Comparison of ENCODE assay signal across 8 mouse cellular contexts in the genomic region with DNA sequence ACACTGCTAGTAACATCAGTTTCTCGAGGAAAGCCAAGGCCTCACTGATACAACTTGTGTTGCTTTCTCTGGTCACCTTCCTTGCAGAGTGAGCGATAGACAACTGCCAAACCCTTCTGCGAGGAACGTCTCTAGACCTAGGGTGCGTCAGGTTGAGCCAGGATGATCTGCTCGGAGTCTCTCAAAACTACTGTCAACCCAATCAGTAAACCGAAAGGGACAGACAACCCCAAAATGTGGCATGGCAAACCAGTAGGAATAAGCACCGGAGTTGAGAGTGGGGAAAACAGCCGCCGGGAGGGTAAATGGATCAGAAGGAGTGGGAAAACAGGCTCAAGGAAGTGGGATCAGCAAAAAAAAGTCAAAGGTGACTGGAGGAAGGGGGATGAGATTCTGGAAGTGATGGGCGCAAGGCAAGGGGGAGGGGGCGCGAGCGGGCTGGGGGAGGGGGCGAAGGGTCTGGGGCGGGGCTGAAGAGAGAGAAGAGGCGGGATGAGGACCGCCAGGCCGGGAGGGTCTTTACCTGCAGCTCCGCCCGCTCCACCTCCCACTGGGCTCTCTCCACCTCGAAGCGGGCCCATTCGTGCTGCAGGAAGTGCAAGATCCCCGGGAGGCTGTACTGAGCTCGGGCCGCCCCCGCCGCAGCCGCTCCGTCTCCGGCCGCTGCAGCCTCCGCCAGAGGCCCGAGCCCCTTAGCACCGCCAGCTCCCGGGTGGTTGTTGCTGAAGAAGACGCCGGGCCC. TPM values are rescaled to one million over a fixed set of nuclear protein-coding genes. Genes with fewer than 3 reads are reported as not detected.
A peak's percentile ranks its signal among the peaks of the same experiment; 100 is the strongest.
DNase-seq lines count a peak whose midpoint lies in the region; ATAC-seq and TF ChIP-seq lines count a peak whose summit lies in the region.

No protein-coding gene starts in this region.

- 1% methylated on average over 18 of the region's 39 CpGs for WGBS in forebrain, embryonic 16.5 days
- under 1% methylated on average over 33 of the region's 39 CpGs for WGBS in kidney, embryonic 15.5 days
- WGBS in macrophage (ENCODE audit: missing documents), result 3% methylated on average over 31 of the region's 39 CpGs

- H3K4me2 ChIP-seq in forebrain, embryonic 16.5 days (ENCODE audit: low read length), result peak overlapping the region; percentile 86
- peak overlapping the region; percentile 83 for H3K4me2 ChIP-seq in kidney, embryonic 15.5 days

- TF ChIP-seq POLR2A in ES-Bruce4 (IDR thresholded peaks at IDR 0.05; ENCODE audit: insufficient read depth, low read length), result no peak

- H3K79me2 ChIP-seq in macrophage (ENCODE audit: inconsistent target), result peaks cover 52% of the 10 kb centered on the region

- 0 out of 2 replicates have a peak, but pooled peaks have one; percentile 2 for TF ChIP-seq EP300 in ES-Bruce4 (IDR thresholded peaks at IDR 0.05; ENCODE audit: insufficient read depth, low read depth, low read length)

- peak; percentile 11 to 18 for DNase-seq in kidney, adult 8-10 months
- DNase-seq in kidney, postnatal 10 days, result no peak
- peak; percentile 32 for DNase-seq in cerebellum, adult 11 months
- DNase-seq in splenic B cell, adult 2 months (ENCODE audit: low read depth, low spot score), result peak; percentile 27

- H3K4me3 ChIP-seq in ES-Bruce4 (ENCODE audit: low read depth, low read length) (peak overlapping the region; percentile 71), macrophage (ENCODE audit: inconsistent target) (peak overlapping the region; percentile 70)
- H3K4me3 ChIP-seq in forebrain, embryonic 16.5 days (replicated peaks; ENCODE audit: low read length), result peak overlapping the region; percentile 98
- H3K4me3 ChIP-seq in kidney, embryonic 15.5 days (replicated peaks), result peak overlapping the region; percentile 98

- no peaks in the 10 kb centered on the region for H3K27me3 ChIP-seq in ES-Bruce4 (ENCODE audit: control insufficient read depth, insufficient read depth, low read length, poor library complexity, severe bottlenecking)
- no peaks in the 10 kb centered on the region for H3K27me3 ChIP-seq in forebrain, embryonic 16.5 days (replicated peaks; ENCODE audit: control insufficient read depth, insufficient read depth, low read length)
- H3K27me3 ChIP-seq in kidney, embryonic 15.5 days, result no peaks in the 10 kb centered on the region
- H3K27me3 ChIP-seq in splenic B cell, adult 2 months (ENCODE audit: control insufficient read depth, insufficient read depth, low read length, poor library complexity, severe bottlenecking), result no peaks in the 10 kb centered on the region

- no peak for ATAC-seq in forebrain, embryonic 16.5 days
- ATAC-seq in kidney, embryonic 15.5 days (replicated peaks; ENCODE audit: low FRiP score), result peak; percentile 87

- H3K36me3 ChIP-seq in ES-Bruce4 (ENCODE audit: control insufficient read depth, insufficient read depth, low read length, poor library complexity, severe bottlenecking) (no peaks in the 10 kb centered on the region), macrophage (ENCODE audit: inconsistent target) (no peaks in the 10 kb centered on the region)
- H3K36me3 ChIP-seq in forebrain, embryonic 16.5 days (ENCODE audit: control insufficient read depth, insufficient read depth), result no peaks in the 10 kb centered on the region
- no peaks in the 10 kb centered on the region for H3K36me3 ChIP-seq in kidney, embryonic 15.5 days
- no peaks in the 10 kb centered on the region for H3K36me3 ChIP-seq in splenic B cell, adult 2 months (ENCODE audit: control insufficient read depth, insufficient read depth, low read length, poor library complexity, severe bottlenecking)

- no peak for TF ChIP-seq CTCF in ES-Bruce4 (IDR thresholded peaks at IDR 0.05; ENCODE audit: low read depth, low read length)

- no peak overlapping the region for H3K27ac ChIP-seq in ES-Bruce4 (ENCODE audit: insufficient read depth, low read length)
- H3K27ac ChIP-seq in forebrain, embryonic 16.5 days (ENCODE audit: low read length), result peak overlapping the region; percentile 80
- H3K27ac ChIP-seq in kidney, embryonic 15.5 days, result peak overlapping the region; percentile 96
- no peak overlapping the region for H3K27ac ChIP-seq in macrophage

- H3K9me3 ChIP-seq in ES-Bruce4 (replicated peaks; ENCODE audit: control insufficient read depth, insufficient read depth, low read length, poor library complexity, severe bottlenecking), result no peaks in the 10 kb centered on the region
- H3K9me3 ChIP-seq in forebrain, embryonic 16.5 days (ENCODE audit: control insufficient read depth, low read length), result no peaks in the 10 kb centered on the region
- no peaks in the 10 kb centered on the region for H3K9me3 ChIP-seq in kidney, embryonic 15.5 days (replicated peaks)

- H3K9ac ChIP-seq in ES-Bruce4 (ENCODE audit: low read depth, poor library complexity, severe bottlenecking), result peak overlapping the region; percentile 84
- peak overlapping the region; percentile 97 for H3K9ac ChIP-seq in forebrain, embryonic 16.5 days (replicated peaks; ENCODE audit: low read depth, low read length)
- peak overlapping the region; percentile 89 for H3K9ac ChIP-seq in kidney, embryonic 15.5 days

- no peaks in the 10 kb centered on the region for H3K4me1 ChIP-seq in ES-Bruce4 (ENCODE audit: control insufficient read depth, insufficient read depth, low read length)
- H3K4me1 ChIP-seq in forebrain, embryonic 16.5 days (replicated peaks; ENCODE audit: control insufficient read depth, insufficient read depth, low read length), result peaks cover 14% of the 10 kb centered on the region
- H3K4me1 ChIP-seq in kidney, embryonic 15.5 days, result peaks cover 26% of the 10 kb centered on the region

RNA-seq across cellular contexts. Expression of a gene that starts 1.1 kb away (rescaled TPM):
- polyA plus RNA-seq in ES-Bruce4 (2011; ENCODE audit: insufficient read depth, insufficient read length, low read depth, missing spikeins), result 18.4 and 18.7 TPM in 2 replicates
- polyA plus RNA-seq in forebrain, embryonic 16.5 days (2015; fragmentation: Nextera tagmentation; extraction: Ambion mirVana), result 6.1 and 6.4 TPM in 2 replicates
- polyA plus RNA-seq in kidney, embryonic 15.5 days (2015; fragmentation: Nextera tagmentation; extraction: Ambion mirVana), result 5.5 and 5.6 TPM in 2 replicates
- total RNA-seq in macrophage (2018; cell fraction: chromatin; rRNA removed), result 10 to 100 TPM in 24 of 26 experiments, 1 to 10 TPM in 2; 8.6 to 73.5 (median 50.4) TPM
- total RNA-seq in macrophage (2018; cell fraction: cytosol; rRNA removed), result 10 to 100 TPM; 25.1 to 44.5 (median 34.7) TPM
- total RNA-seq in macrophage (2018; cell fraction: nucleus; rRNA removed), result 10 to 100 TPM; 14.2 to 61.4 (median 40.3) TPM
- polyA plus RNA-seq in macrophage (2018), result 16.5 to 21.0 TPM (median 18.8 TPM) in 3 replicates

Comparison
In these comparisons a context has a peak if more than half of its experiments do, and no peak if none do; other contexts are left out.
1. H3K27ac ChIP-seq: peak in forebrain, embryonic 16.5 days (single experiment) and kidney, embryonic 15.5 days (single experiment); none in ES-Bruce4 (single experiment) and macrophage (single experiment).
2. Peak in every context shown above with its lines, with median percentiles within 50 percentile points of each other: H3K4me3 ChIP-seq and H3K9ac ChIP-seq.